Mouse (Mus musculus) intestine, embryonic 14.5 days (tissue): ENCODE results near the gene Tctn1. TPM values are rescaled to one million over a fixed set of nuclear protein-coding genes. Genes with fewer than 3 reads are reported as not detected.

Experiments used
- ATAC-seq: fragments of 200-750 bp; cut with Nextera tagmentation; replicated peaks from 2 replicates; pipeline ENCODE4 v1.8.0; 2017; ENCODE audit warnings: low read depth, moderate number of reproducible peaks, moderate TSS enrichment, moderate library complexity; ENCODE audit not compliant: low FRiP score, low TSS enrichment
- DNase-seq: peaks from one replicate; pipeline ENCODE4 v3.0.0-alpha.2; 2018; ENCODE audit warnings: low spot score
- H3K27ac ChIP-seq: fragments of 300-500 bp; sonication (generic); 2 replicates; pipeline ENCODE4 v1.5.1; 2014; ENCODE audit warnings: low read depth, mild to moderate bottlenecking, control low read depth
- H3K27me3 ChIP-seq: fragments of 300-500 bp; sonication (generic); replicated peaks from 2 replicates; pipeline ENCODE4 v1.6.1; 2014; ENCODE audit warnings: low read length, control low read depth; ENCODE audit not compliant: control insufficient read depth, insufficient read depth
- H3K36me3 ChIP-seq: fragments of 300-500 bp; sonication (generic); 2 replicates; pipeline ENCODE4 v1.6.1; 2014; ENCODE audit warnings: low read length, control low read depth; ENCODE audit not compliant: control insufficient read depth, insufficient read depth
- H3K4me1 ChIP-seq: fragments of 300-500 bp; sonication (generic); replicated peaks from 2 replicates; pipeline ENCODE4 v1.6.1; 2014; ENCODE audit warnings: low read length, control low read depth, mixed read lengths; ENCODE audit not compliant: control insufficient read depth, insufficient read depth
- H3K4me2 ChIP-seq: fragments of 300-500 bp; sonication (generic); 2 replicates; pipeline ENCODE4 v1.6.1; 2014; ENCODE audit warnings: low read length
- H3K4me3 ChIP-seq: fragments of 300-500 bp; sonication (generic); 2 replicates; pipeline ENCODE4 v1.5.1; 2014; ENCODE audit warnings: low read depth, low read length, control low read depth, mixed read lengths
- H3K9ac ChIP-seq: fragments of 300-500 bp; sonication (generic); 2 replicates; pipeline ENCODE4 v1.6.1; 2014; ENCODE audit warnings: mild to moderate bottlenecking, low read length
- H3K9me3 ChIP-seq: fragments of 300-500 bp; sonication (generic); 2 replicates; pipeline ENCODE4 v1.6.1; 2016; ENCODE audit warnings: low read length, control low read depth; ENCODE audit not compliant: control insufficient read depth
- WGBS: fragments of 180-500 bp; shearing (Covaris S2); extraction: QIAGEN DNeasy Blood & Tissue Kit; methylation state at CpG from one replicate; pipeline ENCODE4 v1.1.7; 2014; 5-methylcytosine and 5-hydroxymethylcytosine counted together
- polyA plus RNA-seq: library from polyadenylated mRNA; unstranded; fragments of >200 nt; fragmentation: Nextera tagmentation; extraction: Ambion mirVana; gene quantifications from 2 replicates; pipeline ENCODE4 v1.2.1, GENCODE M21; 2014

Gene Tctn1
- polyA plus RNA-seq, 1 experiment from 2014 or later = 4.2 TPM

GRCm38 (mm10) chr5:122280422-122280826 lies 16.2 kb upstream of the Tctn1 start:
- Histone ChIP-seq H3K9me3 (no peaks in the 10 kb centered on the region), H3K4me1 (peaks cover 11% of the 10 kb centered on the region), H3K4me3 (no peak overlapping the region), H3K36me3 (no peaks in the 10 kb centered on the region), H3K9ac (no peak overlapping the region), H3K27me3 (no peaks in the 10 kb centered on the region), H3K4me2 (peak overlapping the region; percentile 30), H3K27ac (no peak overlapping the region)
- 35% methylated on average over 6 of the region's 6 CpGs for WGBS
- no peak for DNase-seq
- no peak for ATAC-seq

GRCm38 (mm10) chr5:122279799-122280421 lies 15.7 kb upstream of the Tctn1 start:
- no peak overlapping the region; the same call in 1 of the 2 replicates for H3K4me2 ChIP-seq

GRCm38 (mm10) chr5:122278946-122279345 lies 14.7 kb upstream of the Tctn1 start:
- no peaks in the 10 kb centered on the region for H3K27me3 ChIP-seq
- DNase-seq (no peak), ATAC-seq (no peak)
- 74% methylated on average over 7 of the region's 7 CpGs for WGBS
- H3K4me1 ChIP-seq = peaks cover 9% of the 10 kb centered on the region
- no peak overlapping the region for H3K4me3 ChIP-seq
- no peak overlapping the region for H3K9ac ChIP-seq
- no peak overlapping the region for H3K4me2 ChIP-seq
- H3K9me3 ChIP-seq = no peaks in the 10 kb centered on the region
- H3K27ac ChIP-seq = no peak overlapping the region
- H3K36me3 ChIP-seq = no peaks in the 10 kb centered on the region

More at GRCm38 (mm10) chr5:122279799-122280421, 15.7 kb upstream of the Tctn1 start:
- no peaks in the 10 kb centered on the region for H3K9me3 ChIP-seq
- 74% methylated on average over 12 of the region's 12 CpGs for WGBS
- H3K4me3 ChIP-seq = no peak overlapping the region
- H3K4me1 ChIP-seq = peaks cover 9% of the 10 kb centered on the region
- H3K36me3 ChIP-seq = no peaks in the 10 kb centered on the region
- H3K9ac ChIP-seq = no peak overlapping the region
- H3K27me3 ChIP-seq = no peaks in the 10 kb centered on the region
- DNase-seq (no peak), ATAC-seq (no peak)
- H3K27ac ChIP-seq = no peak overlapping the region

DNA sequence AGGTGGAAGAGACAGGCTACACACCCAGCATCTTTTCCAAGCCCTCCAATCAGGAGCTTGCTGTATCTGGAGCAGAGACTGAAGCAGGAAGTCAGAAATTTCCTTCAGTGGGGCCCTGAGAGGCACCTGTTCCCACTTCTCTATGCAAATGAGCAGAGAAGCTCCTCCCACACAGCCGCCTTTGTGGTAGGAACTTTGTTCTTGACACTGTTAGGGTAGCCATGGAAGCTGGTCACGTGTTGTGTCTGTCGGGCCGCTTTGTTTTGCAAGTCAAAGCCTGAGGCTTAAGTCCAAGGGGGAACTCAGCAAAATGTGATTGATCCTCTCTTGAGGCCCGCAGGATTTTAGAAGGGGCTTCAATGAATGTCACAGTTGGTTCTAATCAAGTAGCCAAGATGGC lies 10.5 kb upstream of the Tctn1 start:
- WGBS = 40% methylated on average over 5 of the region's 5 CpGs
- ATAC-seq (no peak), DNase-seq (no peak)

DNA sequence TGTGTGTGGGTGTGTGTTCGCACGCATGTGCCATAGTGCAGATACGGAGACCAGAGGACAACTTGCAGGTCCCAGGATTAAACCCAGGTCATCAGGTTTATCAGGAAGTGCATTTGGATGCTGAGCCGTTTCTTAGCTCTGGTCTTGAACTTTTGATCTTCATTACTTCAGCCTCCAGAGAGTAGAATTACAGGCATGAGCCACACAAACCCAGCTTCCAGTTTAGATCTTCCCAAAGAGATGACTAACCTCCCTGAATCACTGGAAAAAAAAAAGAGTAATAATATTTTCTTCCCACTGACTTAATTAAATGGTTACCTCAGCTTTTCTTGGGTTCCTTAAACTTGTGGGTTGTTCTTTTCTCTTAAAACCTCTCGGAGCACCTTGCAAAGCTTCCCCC lies 8.6 kb upstream of the Tctn1 start:
- Histone ChIP-seq H3K27me3 (no peaks in the 10 kb centered on the region), H3K4me2 (no peak overlapping the region), H3K27ac (no peak overlapping the region), H3K9me3 (no peaks in the 10 kb centered on the region), H3K9ac (no peak overlapping the region), H3K4me1 (no peaks in the 10 kb centered on the region), H3K36me3 (no peaks in the 10 kb centered on the region), H3K4me3 (no peak overlapping the region)
- ATAC-seq (no peak), DNase-seq (no peak)
- 81% methylated on average over 5 of the region's 5 CpGs for WGBS

More for the DNA sequence above, 10.5 kb upstream of the Tctn1 start:
- no peaks in the 10 kb centered on the region for H3K4me1 ChIP-seq
- no peak overlapping the region for H3K4me2 ChIP-seq
- H3K9ac ChIP-seq = no peak overlapping the region
- no peaks in the 10 kb centered on the region for H3K27me3 ChIP-seq
- H3K4me3 ChIP-seq = no peak overlapping the region
- no peaks in the 10 kb centered on the region for H3K9me3 ChIP-seq
- no peak overlapping the region for H3K27ac ChIP-seq
- no peaks in the 10 kb centered on the region for H3K36me3 ChIP-seq

- Histone ChIP-seq H3K27me3 (no peaks in the 10 kb centered on the region), H3K4me2 (no peak overlapping the region), H3K9me3 (no peaks in the 10 kb centered on the region), H3K4me3 (no peak overlapping the region), H3K36me3 (no peaks in the 10 kb centered on the region), H3K27ac (0 out of 2 replicates have a peak overlapping the region, but pooled peaks have one; percentile 20), H3K9ac (no peak overlapping the region), H3K4me1 (0 out of 2 replicates have a peak, but pooled peaks cover 3% of the 10 kb centered on the region)
- 53% methylated on average over 12 of the region's 12 CpGs for WGBS
- ATAC-seq = 0 out of 2 replicates have a peak, but pooled peaks have one; percentile 25
- DNase-seq = no peak
These were observed 4.8 kb upstream of the Tctn1 start for GRCm38 (mm10) chr5:122268858-122269604.

- ATAC-seq (no peak), DNase-seq (peak; percentile 90)
- H3K9ac ChIP-seq = no peak overlapping the region
- WGBS = 31% methylated on average over 5 of the region's 5 CpGs
- H3K4me2 ChIP-seq = no peak overlapping the region
- H3K27ac ChIP-seq = no peak overlapping the region
- H3K4me3 ChIP-seq = no peak overlapping the region
- H3K27me3 ChIP-seq = no peaks in the 10 kb centered on the region
- no peaks in the 10 kb centered on the region for H3K36me3 ChIP-seq
- H3K4me1 ChIP-seq = peaks cover 11% of the 10 kb centered on the region; the same call in 1 of the 2 replicates
- H3K9me3 ChIP-seq = no peaks in the 10 kb centered on the region
These were observed 3.6 kb upstream of the Tctn1 start for GRCm38 (mm10) chr5:122267899-122268298.

DNA sequence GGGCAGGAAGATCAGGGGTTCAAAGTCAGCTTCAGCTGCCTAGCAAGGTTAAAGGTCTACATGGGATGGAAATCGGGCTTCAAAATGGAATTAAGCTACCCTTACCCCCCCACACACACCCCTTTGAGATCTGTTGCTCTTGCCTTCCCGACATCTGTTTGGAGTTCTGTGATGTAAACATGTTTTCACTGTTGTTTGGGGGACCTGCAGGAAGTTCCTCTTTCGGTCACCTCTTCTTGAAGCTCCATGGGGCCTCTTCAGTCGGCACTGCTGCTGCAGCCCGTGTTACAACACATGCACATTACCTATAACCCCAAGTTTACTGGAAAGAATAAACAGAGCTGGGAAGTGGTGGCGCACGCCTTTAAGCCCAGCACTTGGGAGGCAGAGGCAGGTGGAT lies 2.9 kb upstream of the Tctn1 start:
- H3K4me3 ChIP-seq = no peak overlapping the region
- no peak for ATAC-seq
- no peak for DNase-seq
- WGBS = 63% methylated on average over 7 of the region's 7 CpGs
- no peaks in the 10 kb centered on the region for H3K27me3 ChIP-seq
- no peak overlapping the region for H3K4me2 ChIP-seq
- no peaks in the 10 kb centered on the region for H3K36me3 ChIP-seq
- H3K27ac ChIP-seq = no peak overlapping the region
- no peaks in the 10 kb centered on the region for H3K9me3 ChIP-seq
- H3K9ac ChIP-seq = no peak overlapping the region
- H3K4me1 ChIP-seq = peaks cover 11% of the 10 kb centered on the region; the same call in 1 of the 2 replicates
